Mouse (Mus musculus): ENCODE results near the gene Rhno1. TPM values are rescaled to one million over a fixed set of nuclear protein-coding genes. Genes with fewer than 3 reads are reported as not detected.
A peak's percentile ranks its signal among the peaks of the same experiment; 100 is the strongest.

Gene Rhno1
- polyA plus RNA-seq, 1 experiment from 2014 or later, result 117 TPM

DNA sequence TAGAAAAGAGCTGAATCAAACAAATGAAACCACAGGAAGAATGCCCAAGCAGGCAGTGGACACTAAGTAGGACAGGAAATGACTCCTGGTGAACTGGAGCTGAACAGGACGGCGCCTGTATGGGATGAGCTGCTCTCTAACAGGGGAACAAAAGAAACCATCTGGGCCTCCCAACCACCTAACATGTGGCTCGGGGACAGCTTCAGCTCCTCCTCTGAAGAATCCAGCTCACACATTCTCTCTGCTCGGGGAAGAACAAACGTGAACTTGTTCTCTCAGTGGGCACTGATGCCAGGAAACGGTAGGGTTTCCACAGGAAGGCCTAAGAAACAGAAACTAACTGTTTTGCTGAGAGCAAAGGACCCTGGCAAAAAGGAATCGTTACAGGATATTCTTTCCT, 13.0 kb downstream of the Rhno1 start:
- whole genome bisulfite sequencing, result 49% methylated on average over 7 of the region's 7 CpGs
- peak overlapping the region; percentile 49; the same call in 1 of the 2 replicates for H3K27ac ChIP-seq (ENCODE audit: low read length)
- no peaks in the 10 kb centered on the region for H3K9me3 ChIP-seq (ENCODE audit: control insufficient read depth, low read length)
- H3K4me3 ChIP-seq (ENCODE audit: low read length), result no peak overlapping the region
- H3K9ac ChIP-seq (ENCODE audit: low read length), result no peak overlapping the region
- H3K27me3 ChIP-seq (ENCODE audit: control insufficient read depth, insufficient read depth, low read depth, low read length), result no peaks in the 10 kb centered on the region
- ATAC-seq (ENCODE audit: low read depth), result no peak; the same call in 1 of the 2 replicates
- H3K4me2 ChIP-seq (ENCODE audit: low read depth, low read length), result no peak overlapping the region
- H3K4me1 ChIP-seq (replicated peaks; ENCODE audit: control insufficient read depth, insufficient read depth, low read length), result peaks cover 4% of the 10 kb centered on the region
- H3K36me3 ChIP-seq (ENCODE audit: control insufficient read depth, insufficient read depth, low read length), result 0 out of 2 replicates have a peak, but pooled peaks cover 3% of the 10 kb centered on the region

GRCm38 (mm10) chr6:128346782-128347181, 15.9 kb downstream of the Rhno1 start:
- WGBS, result 79% methylated on average over 6 of the region's 6 CpGs
- Histone ChIP-seq H3K4me2 (ENCODE audit: low read depth, low read length) (no peak overlapping the region), H3K27me3 (ENCODE audit: control insufficient read depth, insufficient read depth, low read depth, low read length) (no peaks in the 10 kb centered on the region), H3K9ac (ENCODE audit: low read length) (no peak overlapping the region), H3K9me3 (ENCODE audit: control insufficient read depth, low read length) (no peaks in the 10 kb centered on the region), H3K27ac (ENCODE audit: low read length) (no peak overlapping the region), H3K4me3 (ENCODE audit: low read length) (no peak overlapping the region), H3K36me3 (ENCODE audit: control insufficient read depth, insufficient read depth, low read length) (peaks cover 9% of the 10 kb centered on the region; the same call in 1 of the 2 replicates), H3K4me1 (replicated peaks; ENCODE audit: control insufficient read depth, insufficient read depth, low read length) (peaks cover 2% of the 10 kb centered on the region; the same call in 1 of the 2 replicates)
- ATAC-seq (ENCODE audit: low read depth), result no peak

DNA sequence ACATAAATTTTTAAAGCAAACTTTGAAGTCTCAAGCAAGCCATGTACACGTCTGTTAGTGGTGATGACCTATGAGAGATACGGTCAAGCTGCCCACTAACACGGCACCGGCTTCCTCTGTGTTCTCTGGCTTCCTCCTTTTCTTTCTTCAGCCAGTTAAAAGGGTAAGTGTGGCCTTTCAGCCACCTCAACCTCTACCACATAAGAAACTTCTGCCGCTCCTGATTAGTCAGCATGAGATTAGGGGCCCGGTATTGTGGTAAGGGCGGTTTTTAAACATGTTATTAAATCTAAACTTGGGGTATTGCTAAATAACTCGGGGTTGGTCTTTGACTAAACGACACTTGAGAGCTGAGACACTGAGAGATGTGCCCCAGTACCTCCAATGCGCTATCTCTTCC, 17.1 kb downstream of the Rhno1 start:
- no peaks in the 10 kb centered on the region for H3K27me3 ChIP-seq (ENCODE audit: control insufficient read depth, insufficient read depth, low read depth, low read length)
- H3K4me2 ChIP-seq (ENCODE audit: low read depth, low read length), result no peak overlapping the region
- peaks cover 6% of the 10 kb centered on the region; the same call in 1 of the 2 replicates for H3K36me3 ChIP-seq (ENCODE audit: control insufficient read depth, insufficient read depth, low read length)
- ATAC-seq (ENCODE audit: low read depth), result no peak
- no peaks in the 10 kb centered on the region for H3K9me3 ChIP-seq (ENCODE audit: control insufficient read depth, low read length)
- no peak overlapping the region for H3K4me3 ChIP-seq (ENCODE audit: low read length)
- peaks cover 2% of the 10 kb centered on the region; the same call in 1 of the 2 replicates for H3K4me1 ChIP-seq (replicated peaks; ENCODE audit: control insufficient read depth, insufficient read depth, low read length)
- H3K27ac ChIP-seq (ENCODE audit: low read length), result no peak overlapping the region
- no peak overlapping the region for H3K9ac ChIP-seq (ENCODE audit: low read length)
- WGBS, result 80% methylated on average over 10 of the region's 10 CpGs

DNA sequence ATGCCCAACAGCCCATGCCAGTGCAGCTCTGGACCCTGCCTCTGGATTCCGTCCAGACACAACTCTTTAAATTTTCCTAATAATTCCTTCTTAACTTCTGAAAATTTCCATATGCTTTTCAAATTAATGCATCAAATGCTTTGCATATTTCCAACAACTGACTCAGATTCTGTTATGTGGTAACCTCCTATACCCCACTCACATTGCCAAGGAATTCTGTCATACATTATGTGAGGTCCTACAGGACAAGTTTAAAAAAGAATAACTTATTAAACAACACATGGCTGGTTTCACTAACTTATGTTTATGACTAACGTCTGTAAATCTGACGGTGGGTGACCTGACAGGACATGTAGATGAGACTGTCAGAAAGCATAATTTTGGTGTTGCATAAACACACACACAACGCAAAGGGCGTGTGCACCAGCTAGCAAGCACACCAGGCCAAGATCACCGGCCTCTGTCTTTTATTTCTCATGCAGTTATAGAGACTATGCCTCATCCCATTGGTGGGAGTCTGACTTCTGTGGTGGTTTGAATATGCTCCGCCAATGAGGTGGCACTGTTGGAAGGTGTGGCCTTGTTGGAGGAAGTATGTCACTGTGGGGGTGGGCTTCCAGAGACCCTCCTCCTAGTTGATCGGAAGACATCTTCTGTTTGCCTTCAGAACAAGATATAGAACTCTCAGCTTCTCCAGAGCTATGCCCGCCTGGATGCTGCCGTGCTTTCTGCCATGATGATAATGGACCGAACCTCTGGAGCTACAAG, 20.6 kb downstream of the Rhno1 start:
- peak; percentile 66 for ATAC-seq (ENCODE audit: low read depth)
- Histone ChIP-seq H3K9me3 (ENCODE audit: control insufficient read depth, low read length) (no peaks in the 10 kb centered on the region), H3K4me2 (ENCODE audit: low read depth, low read length) (no peak overlapping the region), H3K4me3 (ENCODE audit: low read length) (no peak overlapping the region), H3K36me3 (ENCODE audit: control insufficient read depth, insufficient read depth, low read length) (peaks cover 6% of the 10 kb centered on the region; the same call in 1 of the 2 replicates), H3K4me1 (replicated peaks; ENCODE audit: control insufficient read depth, insufficient read depth, low read length) (peaks cover 12% of the 10 kb centered on the region), H3K9ac (ENCODE audit: low read length) (no peak overlapping the region), H3K27ac (ENCODE audit: low read length) (peak overlapping the region; percentile 22; the same call in 1 of the 2 replicates), H3K27me3 (ENCODE audit: control insufficient read depth, insufficient read depth, low read depth, low read length) (no peaks in the 10 kb centered on the region)
- 81% methylated on average over 11 of the region's 11 CpGs for WGBS

DNA sequence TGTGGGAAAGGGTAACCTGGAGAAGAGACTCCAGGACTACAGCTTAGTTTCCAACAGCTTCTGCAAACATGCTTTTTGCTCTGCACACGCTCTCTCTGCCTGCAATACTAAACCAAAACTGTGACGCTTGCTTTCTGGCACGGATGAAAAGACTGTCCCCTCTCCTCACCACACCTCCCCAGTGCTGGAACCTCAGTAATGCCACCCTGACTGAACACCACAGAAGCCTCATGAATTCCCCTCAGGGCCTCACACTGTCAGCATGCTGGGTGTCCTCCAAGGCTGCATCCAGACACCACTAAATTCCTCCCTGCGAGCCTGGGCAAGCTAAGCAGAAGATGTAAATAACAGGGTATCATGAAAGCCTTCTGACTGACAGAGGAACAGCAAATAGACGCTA, 23.8 kb downstream of the Rhno1 start:
- Histone ChIP-seq H3K27me3 (ENCODE audit: control insufficient read depth, insufficient read depth, low read depth, low read length) (no peaks in the 10 kb centered on the region), H3K9ac (ENCODE audit: low read length) (no peak overlapping the region), H3K9me3 (ENCODE audit: control insufficient read depth, low read length) (no peaks in the 10 kb centered on the region), H3K4me1 (replicated peaks; ENCODE audit: control insufficient read depth, insufficient read depth, low read length) (peaks cover 14% of the 10 kb centered on the region), H3K27ac (ENCODE audit: low read length) (no peak overlapping the region), H3K36me3 (ENCODE audit: control insufficient read depth, insufficient read depth, low read length) (peaks cover 6% of the 10 kb centered on the region; the same call in 1 of the 2 replicates), H3K4me3 (ENCODE audit: low read length) (no peak overlapping the region), H3K4me2 (ENCODE audit: low read depth, low read length) (no peak overlapping the region)
- WGBS, result 23% methylated on average over 5 of the region's 5 CpGs
- ATAC-seq (ENCODE audit: low read depth), result peak; percentile 34; the same call in 1 of the 2 replicates

GRCm38 (mm10) chr6:128337467-128337866, 25.2 kb downstream of the Rhno1 start:
- H3K4me2 ChIP-seq (ENCODE audit: low read depth, low read length), result no peak overlapping the region
- WGBS, result 52% methylated on average over 7 of the region's 7 CpGs
- H3K4me1 ChIP-seq (replicated peaks; ENCODE audit: control insufficient read depth, insufficient read depth, low read length), result peaks cover 12% of the 10 kb centered on the region
- no peak for ATAC-seq (ENCODE audit: low read depth)
- no peak overlapping the region for H3K9ac ChIP-seq (ENCODE audit: low read length)
- H3K4me3 ChIP-seq (ENCODE audit: low read length), result no peak overlapping the region
- no peaks in the 10 kb centered on the region for H3K27me3 ChIP-seq (ENCODE audit: control insufficient read depth, insufficient read depth, low read depth, low read length)
- H3K36me3 ChIP-seq (ENCODE audit: control insufficient read depth, insufficient read depth, low read length), result peaks cover 5% of the 10 kb centered on the region
- no peaks in the 10 kb centered on the region for H3K9me3 ChIP-seq (ENCODE audit: control insufficient read depth, low read length)
- H3K27ac ChIP-seq (ENCODE audit: low read length), result no peak overlapping the region

- Histone ChIP-seq H3K4me1 (replicated peaks; ENCODE audit: control insufficient read depth, insufficient read depth, low read length) (peaks cover 12% of the 10 kb centered on the region), H3K36me3 (ENCODE audit: control insufficient read depth, insufficient read depth, low read length) (peaks cover 16% of the 10 kb centered on the region), H3K27me3 (ENCODE audit: control insufficient read depth, insufficient read depth, low read depth, low read length) (no peaks in the 10 kb centered on the region), H3K9ac (ENCODE audit: low read length) (no peak overlapping the region), H3K9me3 (ENCODE audit: control insufficient read depth, low read length) (no peaks in the 10 kb centered on the region), H3K4me2 (ENCODE audit: low read depth, low read length) (peak overlapping the region; percentile 28; the same call in 1 of the 2 replicates), H3K4me3 (ENCODE audit: low read length) (no peak overlapping the region), H3K27ac (ENCODE audit: low read length) (no peak overlapping the region)
- WGBS, result 10% methylated on average over 12 of the region's 12 CpGs
- ATAC-seq (ENCODE audit: low read depth), result peak; percentile 56
Observed at GRCm38 (mm10) chr6:128334397-128335124, 28.1 kb downstream of the Rhno1 start.

DNA sequence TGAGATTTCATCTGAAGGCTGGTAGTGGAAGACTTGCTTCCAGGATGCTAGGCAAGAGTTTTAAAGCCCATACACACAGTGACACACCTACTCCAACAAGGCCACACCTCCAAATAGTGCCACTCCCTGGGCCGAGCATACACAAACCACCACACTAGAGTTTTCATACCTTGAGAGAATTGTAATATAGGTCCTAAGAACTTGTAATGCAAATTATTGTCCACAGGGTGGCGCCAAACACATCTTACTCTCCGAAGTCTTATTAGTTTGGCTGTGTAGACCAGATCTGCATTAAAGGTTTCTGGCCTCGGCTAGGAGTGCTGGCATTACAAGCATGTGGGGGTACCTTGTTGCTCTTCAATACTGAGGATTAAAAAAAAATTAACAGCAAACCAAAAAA, 44.4 kb downstream of the Rhno1 start:
- Histone ChIP-seq H3K4me2 (ENCODE audit: low read depth, low read length) (no peak overlapping the region), H3K4me3 (ENCODE audit: low read length) (no peak overlapping the region), H3K36me3 (ENCODE audit: control insufficient read depth, insufficient read depth, low read length) (peaks cover 21% of the 10 kb centered on the region), H3K27ac (ENCODE audit: low read length) (no peak overlapping the region), H3K27me3 (ENCODE audit: control insufficient read depth, insufficient read depth, low read depth, low read length) (no peaks in the 10 kb centered on the region), H3K4me1 (replicated peaks; ENCODE audit: control insufficient read depth, insufficient read depth, low read length) (no peaks in the 10 kb centered on the region), H3K9me3 (ENCODE audit: control insufficient read depth, low read length) (no peaks in the 10 kb centered on the region), H3K9ac (ENCODE audit: low read length) (no peak overlapping the region)
- 3% methylated on average over 4 of the region's 4 CpGs for WGBS
- peak; percentile 34; the same call in 1 of the 2 replicates for ATAC-seq (ENCODE audit: low read depth)

DNA sequence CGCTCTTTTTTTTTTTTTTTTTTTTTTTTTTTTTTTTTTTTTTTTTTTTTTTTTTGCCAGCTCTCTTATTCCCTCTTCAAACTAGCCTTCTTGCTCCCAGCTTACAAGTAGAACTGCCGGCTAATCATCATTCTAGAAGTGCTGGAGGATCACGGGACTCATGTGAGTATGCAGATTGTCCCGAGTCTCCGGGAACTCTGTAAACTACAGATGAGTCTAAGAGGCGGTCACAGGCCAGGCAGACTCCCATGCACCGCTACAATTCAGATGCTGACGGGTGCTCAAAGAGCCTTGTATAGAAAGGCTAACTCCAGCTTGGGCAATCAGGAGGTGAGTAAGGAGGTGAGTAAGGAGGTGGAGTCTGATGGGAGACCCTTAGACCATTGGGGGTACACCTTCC, 47.1 kb downstream of the Rhno1 start:
- Histone ChIP-seq H3K4me2 (ENCODE audit: low read depth, low read length) (no peak overlapping the region), H3K4me1 (replicated peaks; ENCODE audit: control insufficient read depth, insufficient read depth, low read length) (no peaks in the 10 kb centered on the region), H3K27me3 (ENCODE audit: control insufficient read depth, insufficient read depth, low read depth, low read length) (no peaks in the 10 kb centered on the region), H3K9me3 (ENCODE audit: control insufficient read depth, low read length) (no peaks in the 10 kb centered on the region), H3K9ac (ENCODE audit: low read length) (no peak overlapping the region), H3K4me3 (ENCODE audit: low read length) (no peak overlapping the region), H3K27ac (ENCODE audit: low read length) (no peak overlapping the region), H3K36me3 (ENCODE audit: control insufficient read depth, insufficient read depth, low read length) (no peaks in the 10 kb centered on the region)
- WGBS, result 56% methylated on average over 7 of the region's 8 CpGs
- no peak for ATAC-seq (ENCODE audit: low read depth)
